Mouse (Mus musculus) splenic B cell, adult 2 months (primary cell): ENCODE results near the gene Cfc1.
"Not testable (repeated sequence)": the region's sequence is repeated elsewhere in the genome, so short reads cannot be mapped to it uniquely, and the experiment has no call there.

Experiments
- DNase-seq: peaks from one replicate; pipeline ENCODE4 v3.0.0-alpha.2; 2011; ENCODE audit warnings: low read depth, low spot score
- H3K27me3 ChIP-seq: 2 replicates; pipeline ENCODE4 v1.6.1; 2012; ENCODE audit warnings: mild to moderate bottlenecking, low read length, moderate library complexity, mixed read lengths; ENCODE audit not compliant: control insufficient read depth, poor library complexity, insufficient read depth, severe bottlenecking
- H3K36me3 ChIP-seq: 2 replicates; pipeline ENCODE4 v1.6.1; 2012; ENCODE audit warnings: mild to moderate bottlenecking, low read length, moderate library complexity, mixed read lengths; ENCODE audit not compliant: control insufficient read depth, poor library complexity, insufficient read depth, severe bottlenecking

The Cfc1 gene

GRCm38 (mm10) chr1:34522205-34522849 is 13.1 kb upstream of the Cfc1 start:
- DNase-seq: no peak
- no peaks in the 10 kb centered on the region for H3K36me3 ChIP-seq
- H3K27me3 ChIP-seq: no peaks in the 10 kb centered on the region

DNA sequence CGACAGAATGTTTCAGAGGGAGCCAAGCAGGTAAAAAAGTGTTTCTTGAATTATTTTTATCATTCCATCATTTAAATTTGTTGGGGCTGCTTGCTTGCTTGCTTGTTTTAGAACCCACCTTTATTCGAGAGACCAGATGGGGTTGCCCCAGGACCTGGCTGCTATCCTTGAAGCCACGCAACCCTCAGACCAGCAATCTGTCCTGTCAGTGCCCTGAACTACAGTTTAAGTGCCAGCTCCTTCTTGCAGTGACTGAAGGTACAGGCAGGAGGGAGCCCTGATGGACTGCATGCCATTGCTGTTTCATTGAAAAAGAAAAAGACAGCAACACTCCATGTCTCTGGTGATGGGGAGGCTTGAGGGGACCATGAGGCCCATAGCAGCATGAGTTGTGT is 12.6 kb upstream of the Cfc1 start:
- no peaks in the 10 kb centered on the region for H3K27me3 ChIP-seq
- DNase-seq: no peak
- H3K36me3 ChIP-seq: no peaks in the 10 kb centered on the region

DNA sequence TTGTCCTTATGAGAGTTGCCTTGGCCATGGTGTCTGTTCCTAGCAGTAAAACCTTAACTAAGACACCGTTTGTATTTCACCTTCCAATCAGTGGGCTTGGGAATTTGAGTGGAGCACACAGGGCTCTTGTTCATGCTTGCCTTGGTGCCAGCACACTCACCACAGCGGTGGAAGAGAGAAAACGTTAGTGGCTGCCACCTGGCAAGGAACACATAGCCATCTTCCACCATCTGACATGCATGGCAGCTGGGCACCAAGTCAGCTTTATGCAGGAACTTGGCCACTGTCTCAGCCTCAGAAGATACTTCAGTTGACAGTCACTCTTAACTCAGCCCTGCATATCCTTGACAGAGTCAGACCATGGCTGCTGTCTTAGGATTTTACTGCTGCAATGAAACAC is 11.8 kb upstream of the Cfc1 start:
- no peak for DNase-seq
- no peaks in the 10 kb centered on the region for H3K27me3 ChIP-seq
- H3K36me3 ChIP-seq: no peaks in the 10 kb centered on the region

GRCm38 (mm10) chr1:34534574-34534973 is 874 bp upstream of the Cfc1 start:
- not testable (repeated sequence) for H3K36me3 ChIP-seq, H3K27me3 ChIP-seq, DNase-seq

GRCm38 (mm10) chr1:34536291-34536766 is 881 bp downstream of the Cfc1 start:
- Histone ChIP-seq H3K36me3 (no peaks in the 10 kb centered on the region), H3K27me3 (no peaks in the 10 kb centered on the region)
- DNase-seq: no peak

DNA sequence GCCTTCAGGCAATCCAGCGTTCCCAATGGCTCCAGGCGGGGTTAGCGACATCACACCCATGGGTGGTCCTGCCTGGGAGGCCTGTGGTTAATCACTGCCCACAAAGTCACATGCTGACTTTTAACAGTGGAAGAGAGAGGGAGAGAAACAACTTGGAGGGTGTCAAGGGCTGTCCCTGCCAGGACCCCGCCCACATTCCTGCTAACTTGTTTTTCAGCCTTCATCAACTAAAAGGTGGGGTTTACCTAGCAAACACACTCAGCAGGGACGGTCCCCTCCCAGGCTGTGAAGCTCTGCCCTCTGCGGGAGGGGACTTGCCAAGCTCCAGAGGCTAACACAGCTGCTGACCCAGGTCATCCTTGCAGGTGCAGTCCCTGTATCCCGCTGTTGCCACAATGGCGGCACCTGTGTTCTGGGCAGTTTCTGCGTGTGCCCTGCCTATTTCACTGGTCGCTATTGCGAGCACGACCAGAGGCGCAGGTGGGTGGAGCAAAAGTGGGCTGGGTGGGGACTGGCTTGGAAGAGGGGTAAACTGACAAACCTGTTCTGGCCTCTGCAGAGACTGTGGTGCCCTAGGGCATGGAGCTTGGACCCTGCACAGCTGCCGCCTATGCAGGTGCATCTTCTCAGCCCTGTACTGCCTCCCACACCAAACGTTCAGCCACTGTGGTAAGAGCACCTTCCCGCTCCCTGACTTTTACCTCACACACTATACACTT is 1.5 kb downstream of the Cfc1 start:
- H3K36me3 ChIP-seq: no peaks in the 10 kb centered on the region
- no peak for DNase-seq
- H3K27me3 ChIP-seq: no peaks in the 10 kb centered on the region

- Histone ChIP-seq H3K27me3 (no peaks in the 10 kb centered on the region; the same call in 1 of the 2 replicates), H3K36me3 (no peaks in the 10 kb centered on the region)
- no peak for DNase-seq
These were observed 11.6 kb downstream of the Cfc1 start for GRCm38 (mm10) chr1:34547074-34547473.

- Histone ChIP-seq H3K27me3 (no peaks in the 10 kb centered on the region), H3K36me3 (no peaks in the 10 kb centered on the region)
- DNase-seq: no peak
These were observed 18.2 kb downstream of the Cfc1 start for GRCm38 (mm10) chr1:34553690-34554089.

DNA sequence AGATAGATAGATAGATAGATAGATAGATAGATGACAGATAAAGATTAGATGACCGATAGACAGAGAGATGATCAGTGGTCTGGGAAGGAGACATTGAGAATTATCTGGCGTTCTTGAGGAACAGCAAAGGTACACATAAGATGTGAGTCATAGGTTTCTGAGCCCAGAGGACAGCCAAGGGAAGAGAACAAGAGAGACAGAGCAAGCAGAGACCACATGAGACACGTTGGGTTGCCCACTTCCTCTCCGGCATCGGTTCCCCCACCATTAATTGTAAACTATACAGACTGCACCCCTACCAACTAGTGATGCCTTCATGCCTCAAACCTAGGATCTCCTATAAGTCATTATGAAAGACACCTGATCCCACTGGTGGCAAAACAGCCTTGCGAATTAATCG is 18.8 kb downstream of the Cfc1 start:
- H3K27me3 ChIP-seq: no peaks in the 10 kb centered on the region
- no peak for DNase-seq
- H3K36me3 ChIP-seq: no peaks in the 10 kb centered on the region

- H3K36me3 ChIP-seq: no peaks in the 10 kb centered on the region
- DNase-seq: no peak
- H3K27me3 ChIP-seq: no peaks in the 10 kb centered on the region
These were observed 25.4 kb downstream of the Cfc1 start, which contains the start of gene Prss40 for GRCm38 (mm10) chr1:34560843-34561242. TSS of gene Prss40 (minus strand) at chr1:34560943.

DNA sequence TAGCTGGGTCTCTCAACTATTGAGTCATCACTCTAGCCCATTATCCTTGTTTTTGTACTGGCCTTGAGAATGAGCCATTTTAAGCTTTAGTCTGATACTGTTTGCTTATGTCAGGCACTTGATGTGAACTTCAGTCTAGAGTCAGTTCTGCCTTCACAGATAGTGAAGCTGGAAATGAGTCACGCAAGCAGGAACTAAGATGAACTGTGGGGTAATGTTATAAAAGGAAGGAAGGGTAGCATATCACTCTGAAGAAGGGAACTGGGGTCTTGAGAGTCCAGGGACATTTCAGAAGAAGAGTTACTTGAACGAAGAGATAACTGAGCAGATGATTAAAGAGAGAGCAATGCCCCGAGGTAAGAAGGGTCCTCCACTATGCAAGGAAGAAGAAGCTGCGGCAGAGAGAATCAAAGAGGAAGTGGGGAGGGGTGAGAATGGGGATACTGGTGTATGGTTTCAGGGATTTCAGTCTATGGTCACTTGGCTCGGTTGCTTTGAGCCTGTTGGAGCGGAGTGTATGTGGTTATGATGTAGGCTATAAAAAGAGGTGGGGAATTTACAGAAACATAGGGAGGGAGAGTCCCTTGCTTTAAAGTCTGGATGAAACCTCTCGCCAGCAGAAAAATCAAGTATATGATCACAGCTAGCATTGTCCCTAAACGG is 29.1 kb downstream of the Cfc1 start:
- DNase-seq: no peak
- H3K27me3 ChIP-seq: no peaks in the 10 kb centered on the region
- no peaks in the 10 kb centered on the region for H3K36me3 ChIP-seq

- DNase-seq: no peak
- H3K27me3 ChIP-seq: no peaks in the 10 kb centered on the region
- no peaks in the 10 kb centered on the region for H3K36me3 ChIP-seq
These were observed 32.7 kb downstream of the Cfc1 start for GRCm38 (mm10) chr1:34568120-34568519.

DNA sequence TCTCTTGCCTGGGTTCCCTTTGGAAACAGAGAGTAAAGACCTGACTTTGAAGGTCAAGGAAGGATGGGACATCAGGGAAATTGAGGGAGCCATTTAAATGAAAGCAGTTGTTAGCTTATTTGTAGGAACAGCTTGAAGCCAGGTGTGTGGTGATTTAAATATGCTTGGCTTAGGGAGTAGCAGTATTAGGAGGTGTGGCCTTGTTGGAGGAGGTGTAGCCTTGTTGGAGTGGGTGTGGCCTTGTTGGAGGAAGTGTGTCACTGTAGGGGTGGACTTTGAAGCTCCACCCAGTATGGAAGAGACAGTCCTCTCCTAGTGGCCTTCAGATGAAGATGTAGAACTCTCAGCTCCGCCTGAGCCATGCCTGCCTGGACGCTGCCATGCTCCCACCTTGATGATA is 34.4 kb downstream of the Cfc1 start:
- no peak for DNase-seq
- H3K36me3 ChIP-seq: no peaks in the 10 kb centered on the region
- H3K27me3 ChIP-seq: no peaks in the 10 kb centered on the region

DNA sequence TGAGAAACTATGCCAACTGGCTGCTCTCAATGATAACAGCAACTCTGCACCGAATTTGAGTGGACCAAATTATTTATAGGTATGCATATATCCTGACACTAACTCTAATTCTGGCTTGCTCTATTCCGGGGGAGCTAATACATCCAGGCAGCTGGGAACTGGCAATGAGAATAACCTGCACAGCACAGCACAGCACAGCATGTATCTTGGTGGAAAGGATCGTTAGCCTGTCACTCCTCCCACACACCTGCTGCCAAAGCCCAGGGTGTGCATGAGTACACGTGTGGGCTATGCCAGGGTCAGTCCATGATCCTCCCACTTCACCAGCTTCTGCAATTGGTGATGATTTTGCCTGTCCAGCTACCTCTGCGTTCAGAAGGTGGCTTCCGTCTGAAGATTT is 36.0 kb downstream of the Cfc1 start:
- H3K27me3 ChIP-seq: no peaks in the 10 kb centered on the region
- no peaks in the 10 kb centered on the region for H3K36me3 ChIP-seq
- DNase-seq: no peak

DNA sequence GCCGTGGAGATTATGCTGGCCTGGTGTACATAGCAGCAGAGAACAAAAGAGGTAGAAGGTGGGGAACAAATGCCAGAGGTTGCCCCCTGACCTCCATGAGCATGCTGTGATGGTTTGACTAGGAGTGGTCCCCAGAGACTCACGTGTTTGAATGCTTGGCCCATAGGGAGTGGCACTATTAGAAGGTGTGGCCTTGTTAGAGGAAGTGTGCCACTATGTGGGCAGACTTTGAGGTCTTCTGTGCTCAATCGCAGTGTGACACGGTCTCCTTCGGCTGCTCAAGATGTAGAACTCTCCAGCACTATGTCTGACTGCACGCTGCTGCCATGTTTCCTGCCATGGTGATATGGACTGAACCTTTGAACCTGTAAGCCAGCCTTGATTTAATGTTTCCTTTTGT is 37.8 kb downstream of the Cfc1 start:
- DNase-seq: peak; percentile 8
- no peaks in the 10 kb centered on the region for H3K27me3 ChIP-seq
- H3K36me3 ChIP-seq: no peaks in the 10 kb centered on the region
